Mouse (Mus musculus) heart, embryonic 12.5 days (tissue): Measurements from ENCODE around the gene Dock1. TPM values are rescaled to one million over a fixed set of nuclear protein-coding genes. Genes with fewer than 3 reads are reported as not detected.

ENCODE experiments used
- ATAC-seq: fragments of 200-750 bp; cut with Nextera tagmentation; 2 replicates; pipeline ENCODE4 v1.8.0; 2017; ENCODE audit warnings: moderate TSS enrichment, moderate library complexity; ENCODE audit not compliant: insufficient number of reproducible peaks, low FRiP score
- H3K27ac ChIP-seq: fragments of 300-500 bp; sonication (generic); 2 replicates; pipeline ENCODE4 v1.5.1; 2016; ENCODE audit warnings: mild to moderate bottlenecking, moderate library complexity; ENCODE audit not compliant: poor library complexity, severe bottlenecking
- H3K27me3 ChIP-seq: fragments of 300-500 bp; sonication (generic); replicated peaks from 2 replicates; pipeline ENCODE4 v1.6.1; 2016; ENCODE audit warnings: mild to moderate bottlenecking, moderate library complexity
- H3K36me3 ChIP-seq: fragments of 300-500 bp; sonication (generic); 2 replicates; pipeline ENCODE4 v1.6.1; 2016; ENCODE audit warnings: mild to moderate bottlenecking, moderate library complexity
- H3K4me1 ChIP-seq: fragments of 300-500 bp; sonication (generic); replicated peaks from 2 replicates; pipeline ENCODE4 v1.6.1; 2016; ENCODE audit warnings: mild to moderate bottlenecking
- H3K4me2 ChIP-seq: fragments of 300-500 bp; sonication (generic); 2 replicates; pipeline ENCODE4 v1.6.1; 2016; ENCODE audit warnings: mild to moderate bottlenecking, moderate library complexity
- H3K4me3 ChIP-seq: fragments of 300-500 bp; sonication (generic); 2 replicates; pipeline ENCODE4 v1.5.1; 2016; ENCODE audit warnings: mild to moderate bottlenecking
- H3K9ac ChIP-seq: fragments of 300-500 bp; sonication (generic); 2 replicates; pipeline ENCODE4 v1.6.1; 2016; ENCODE audit warnings: mild to moderate bottlenecking, moderate library complexity
- H3K9me3 ChIP-seq: fragments of 300-500 bp; sonication (generic); replicated peaks from 2 replicates; pipeline ENCODE4 v1.6.1; 2016; ENCODE audit warnings: mild to moderate bottlenecking, moderate library complexity
- WGBS: fragments of 180-500 bp; shearing (Covaris S2); methylation state at CpG from one replicate; pipeline ENCODE4 v1.1.7; 2016; 5-methylcytosine and 5-hydroxymethylcytosine counted together
- polyA plus RNA-seq: library from polyadenylated mRNA; unstranded; fragments of >200 nt; fragmentation: Nextera tagmentation; extraction: Ambion mirVana; gene quantifications from 2 replicates; pipeline ENCODE4 v1.2.1, GENCODE M21; 2016

Dock1 gene
- polyA plus RNA-seq, 1 experiment from 2014 or later: 31.9 TPM

- H3K4me1 ChIP-seq: no peaks in the 10 kb centered on the region
- H3K9me3 ChIP-seq: no peaks in the 10 kb centered on the region
- H3K4me2 ChIP-seq: no peak overlapping the region
- no peak overlapping the region for H3K4me3 ChIP-seq
- ATAC-seq: no peak
- peaks cover 88% of the 10 kb centered on the region for H3K36me3 ChIP-seq
- no peaks in the 10 kb centered on the region for H3K27me3 ChIP-seq
- H3K27ac ChIP-seq: no peak overlapping the region
- 88% methylated on average over 7 of the region's 7 CpGs for WGBS
- H3K9ac ChIP-seq: no peak overlapping the region
Measured at GRCm38 (mm10) chr7:134757605-134758004, 87.2 kb downstream of the Dock1 start.

- H3K4me1 ChIP-seq: no peaks in the 10 kb centered on the region
- H3K9me3 ChIP-seq: no peaks in the 10 kb centered on the region
- no peak for ATAC-seq
- no peak overlapping the region for H3K27ac ChIP-seq
- peaks cover 94% of the 10 kb centered on the region for H3K36me3 ChIP-seq
- 87% methylated on average over 4 of the region's 4 CpGs for WGBS
- H3K27me3 ChIP-seq: no peaks in the 10 kb centered on the region
- no peak overlapping the region for H3K9ac ChIP-seq
- no peak overlapping the region for H3K4me3 ChIP-seq
- H3K4me2 ChIP-seq: no peak overlapping the region
Measured at GRCm38 (mm10) chr7:134761799-134762198, 91.3 kb downstream of the Dock1 start.

GRCm38 (mm10) chr7:134765130-134765529, 94.7 kb downstream of the Dock1 start:
- WGBS: 77% methylated on average over 13 of the region's 13 CpGs
- Histone ChIP-seq H3K4me2 (no peak overlapping the region), H3K4me1 (no peaks in the 10 kb centered on the region), H3K9ac (no peak overlapping the region), H3K36me3 (peaks cover 86% of the 10 kb centered on the region), H3K27ac (no peak overlapping the region), H3K27me3 (no peaks in the 10 kb centered on the region), H3K4me3 (no peak overlapping the region), H3K9me3 (no peaks in the 10 kb centered on the region)
- no peak for ATAC-seq

GRCm38 (mm10) chr7:134771314-134771713, 100.9 kb downstream of the Dock1 start:
- no peak overlapping the region for H3K4me2 ChIP-seq
- H3K4me1 ChIP-seq: no peaks in the 10 kb centered on the region; the same call in 1 of the 2 replicates

DNA sequence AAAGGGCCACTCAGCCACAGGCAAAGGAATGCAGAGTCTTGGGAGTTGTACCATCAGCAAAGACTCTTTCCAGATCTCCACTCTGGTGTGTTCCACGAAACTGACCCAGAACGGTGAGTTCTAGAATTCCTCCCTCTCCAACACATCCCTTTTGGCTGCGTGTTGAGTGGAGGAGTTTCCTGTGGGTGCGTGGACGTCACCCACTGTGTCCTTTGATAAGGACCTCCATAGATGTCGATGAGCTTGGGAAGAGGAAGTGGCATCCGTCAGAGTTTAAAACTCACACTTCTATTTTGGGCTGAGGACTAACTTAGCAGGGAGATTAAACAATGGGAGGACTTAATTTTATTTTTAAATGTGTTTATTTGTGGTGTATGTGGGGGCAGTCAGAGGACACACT, 101.9 kb downstream of the Dock1 start:
- Histone ChIP-seq H3K27me3 (no peaks in the 10 kb centered on the region), H3K27ac (no peak overlapping the region), H3K4me1 (no peaks in the 10 kb centered on the region; the same call in 1 of the 2 replicates), H3K9me3 (no peaks in the 10 kb centered on the region), H3K4me2 (no peak overlapping the region), H3K9ac (no peak overlapping the region), H3K4me3 (no peak overlapping the region), H3K36me3 (peaks cover 61% of the 10 kb centered on the region)
- no peak for ATAC-seq
- WGBS: 47% methylated on average over 7 of the region's 7 CpGs

More at GRCm38 (mm10) chr7:134771314-134771713, 100.9 kb downstream of the Dock1 start:
- H3K9me3 ChIP-seq: no peaks in the 10 kb centered on the region
- no peaks in the 10 kb centered on the region for H3K27me3 ChIP-seq
- H3K4me3 ChIP-seq: no peak overlapping the region
- 88% methylated on average over 9 of the region's 9 CpGs for WGBS
- no peak overlapping the region for H3K27ac ChIP-seq
- peaks cover 69% of the 10 kb centered on the region for H3K36me3 ChIP-seq
- H3K9ac ChIP-seq: no peak overlapping the region
- no peak for ATAC-seq

- no peaks in the 10 kb centered on the region for H3K9me3 ChIP-seq
- H3K36me3 ChIP-seq: peaks cover 61% of the 10 kb centered on the region
- no peak for ATAC-seq
- H3K27me3 ChIP-seq: no peaks in the 10 kb centered on the region
- no peaks in the 10 kb centered on the region; the same call in 1 of the 2 replicates for H3K4me1 ChIP-seq
- no peak overlapping the region for H3K4me3 ChIP-seq
- WGBS: 78% methylated on average over 15 of the region's 15 CpGs
- no peak overlapping the region for H3K9ac ChIP-seq
- H3K27ac ChIP-seq: no peak overlapping the region
- no peak overlapping the region for H3K4me2 ChIP-seq
Measured at GRCm38 (mm10) chr7:134772867-134773590, 102.6 kb downstream of the Dock1 start.

DNA sequence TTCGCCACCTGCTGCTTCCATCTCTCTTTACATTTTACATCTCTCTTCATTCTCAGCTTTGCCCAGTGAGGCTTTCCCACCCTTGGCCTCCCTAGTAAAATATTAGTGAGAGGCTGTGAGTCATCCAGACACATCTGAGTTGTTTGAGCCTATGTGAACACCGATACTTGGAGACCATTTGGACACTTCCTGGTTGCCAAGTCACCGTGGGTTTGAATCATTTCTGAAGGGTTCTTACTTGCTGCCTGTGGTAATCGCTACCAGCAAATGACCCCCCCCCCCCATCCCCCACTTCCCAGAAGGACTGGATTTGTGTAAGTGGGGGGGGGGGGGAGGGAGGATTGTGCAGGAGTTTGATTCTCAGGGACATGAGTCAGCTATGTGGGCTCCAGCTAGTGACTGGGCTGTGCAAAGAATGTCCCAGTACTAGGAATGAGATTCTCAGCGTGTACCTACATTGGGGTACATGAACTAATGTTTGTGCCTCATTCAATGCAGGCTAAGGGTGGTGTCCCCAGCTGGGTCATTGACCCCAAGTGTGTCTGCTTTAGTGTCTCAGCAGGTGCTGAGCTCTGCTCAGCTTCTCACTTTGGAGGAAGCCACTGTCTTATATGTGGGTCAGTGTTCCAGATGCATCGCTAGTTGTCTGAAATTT, 103.4 kb downstream of the Dock1 start:
- Histone ChIP-seq H3K4me1 (no peaks in the 10 kb centered on the region; the same call in 1 of the 2 replicates), H3K27me3 (no peaks in the 10 kb centered on the region), H3K27ac (no peak overlapping the region), H3K36me3 (peaks cover 63% of the 10 kb centered on the region), H3K4me3 (no peak overlapping the region), H3K9ac (no peak overlapping the region), H3K9me3 (no peaks in the 10 kb centered on the region), H3K4me2 (no peak overlapping the region)
- 84% methylated on average over 6 of the region's 6 CpGs for WGBS
- no peak for ATAC-seq

DNA sequence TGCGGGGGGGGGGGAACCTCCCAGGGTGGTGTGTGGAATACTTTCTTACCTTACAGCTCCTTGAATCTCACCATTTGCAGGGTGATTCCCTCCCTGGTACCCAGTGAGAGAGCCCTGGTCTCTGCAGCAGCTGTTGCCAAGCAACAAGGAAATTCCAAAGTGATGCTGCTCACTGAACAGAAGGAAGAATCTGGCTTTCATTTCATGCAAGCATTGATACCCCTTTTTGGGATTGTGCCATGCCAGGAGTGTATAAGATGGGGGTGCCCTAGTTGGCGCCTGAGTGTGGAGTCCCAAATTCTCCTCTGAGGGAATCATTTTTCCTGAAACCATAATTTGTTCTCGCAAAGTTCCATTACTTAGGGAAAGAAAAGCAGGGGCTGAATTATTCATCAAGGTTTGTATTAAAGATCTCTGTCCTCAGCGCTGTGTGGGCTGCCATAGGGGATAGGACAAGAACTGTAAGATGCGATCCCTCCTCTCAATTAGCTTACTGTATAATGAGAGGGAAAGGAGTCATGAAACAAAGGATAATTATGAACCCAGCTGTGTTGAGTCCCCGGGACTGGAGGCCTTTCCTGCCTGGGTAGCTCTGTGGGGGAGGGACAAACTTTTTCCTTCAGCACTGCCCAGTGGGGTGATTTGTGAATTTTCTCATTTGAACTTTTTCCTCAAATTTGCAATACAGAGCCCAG, 104.2 kb downstream of the Dock1 start:
- H3K36me3 ChIP-seq: peaks cover 62% of the 10 kb centered on the region
- no peaks in the 10 kb centered on the region for H3K27me3 ChIP-seq
- H3K9ac ChIP-seq: no peak overlapping the region
- no peak for ATAC-seq
- H3K9me3 ChIP-seq: no peaks in the 10 kb centered on the region
- no peaks in the 10 kb centered on the region; the same call in 1 of the 2 replicates for H3K4me1 ChIP-seq
- no peak overlapping the region for H3K27ac ChIP-seq
- H3K4me2 ChIP-seq: no peak overlapping the region
- no peak overlapping the region for H3K4me3 ChIP-seq
- 84% methylated on average over 6 of the region's 6 CpGs for WGBS

DNA sequence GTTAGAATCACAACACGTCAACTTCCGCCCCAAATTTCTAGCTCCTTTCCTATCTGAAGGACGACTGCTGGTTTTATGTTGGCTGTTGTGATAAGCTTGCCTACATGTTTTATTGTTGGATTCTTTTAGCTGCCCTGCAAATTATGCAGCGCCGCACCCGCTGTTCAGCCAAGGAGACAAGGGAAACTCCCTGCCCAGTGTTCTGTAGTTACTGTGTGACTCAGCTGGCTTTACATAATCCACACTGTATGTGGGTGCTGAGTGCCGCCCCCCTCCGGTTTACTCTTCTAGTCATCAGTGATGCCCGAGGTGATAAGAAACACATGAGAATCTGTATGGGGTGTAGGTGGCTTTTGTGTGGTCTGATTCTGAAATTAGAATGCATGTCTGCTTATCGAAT, 105.2 kb downstream of the Dock1 start:
- H3K4me2 ChIP-seq: no peak overlapping the region
- no peak overlapping the region for H3K9ac ChIP-seq
- no peaks in the 10 kb centered on the region for H3K9me3 ChIP-seq
- H3K4me1 ChIP-seq: no peaks in the 10 kb centered on the region; the same call in 1 of the 2 replicates
- no peak for ATAC-seq
- WGBS: 88% methylated on average over 10 of the region's 10 CpGs
- H3K27ac ChIP-seq: no peak overlapping the region
- H3K4me3 ChIP-seq: no peak overlapping the region
- H3K27me3 ChIP-seq: no peaks in the 10 kb centered on the region
- H3K36me3 ChIP-seq: peaks cover 56% of the 10 kb centered on the region

DNA sequence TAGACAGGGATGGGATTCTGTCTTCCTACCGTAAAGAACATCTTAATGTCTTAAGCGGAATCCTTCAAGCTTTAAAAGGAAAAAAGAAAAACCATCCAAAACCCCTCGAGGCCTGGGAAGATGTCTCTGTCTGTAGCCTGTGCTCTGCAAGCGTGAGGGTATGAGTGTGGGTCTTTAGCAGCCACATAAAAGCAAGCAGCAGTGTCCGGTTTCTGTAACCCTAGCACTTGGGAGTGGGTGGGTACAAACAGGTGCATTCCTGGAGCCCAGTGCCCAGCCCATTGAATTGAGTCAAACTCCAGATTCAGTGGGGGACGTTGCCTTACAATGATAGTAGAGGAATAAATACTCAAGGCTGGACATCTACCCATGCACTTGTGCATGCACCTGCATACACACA, 105.9 kb downstream of the Dock1 start:
- no peaks in the 10 kb centered on the region; the same call in 1 of the 2 replicates for H3K4me1 ChIP-seq
- 89% methylated on average over 6 of the region's 6 CpGs for WGBS
- no peak for ATAC-seq
- H3K4me3 ChIP-seq: no peak overlapping the region
- H3K36me3 ChIP-seq: peaks cover 50% of the 10 kb centered on the region
- no peaks in the 10 kb centered on the region for H3K27me3 ChIP-seq
- H3K4me2 ChIP-seq: no peak overlapping the region
- H3K27ac ChIP-seq: no peak overlapping the region
- no peaks in the 10 kb centered on the region for H3K9me3 ChIP-seq
- no peak overlapping the region for H3K9ac ChIP-seq

DNA sequence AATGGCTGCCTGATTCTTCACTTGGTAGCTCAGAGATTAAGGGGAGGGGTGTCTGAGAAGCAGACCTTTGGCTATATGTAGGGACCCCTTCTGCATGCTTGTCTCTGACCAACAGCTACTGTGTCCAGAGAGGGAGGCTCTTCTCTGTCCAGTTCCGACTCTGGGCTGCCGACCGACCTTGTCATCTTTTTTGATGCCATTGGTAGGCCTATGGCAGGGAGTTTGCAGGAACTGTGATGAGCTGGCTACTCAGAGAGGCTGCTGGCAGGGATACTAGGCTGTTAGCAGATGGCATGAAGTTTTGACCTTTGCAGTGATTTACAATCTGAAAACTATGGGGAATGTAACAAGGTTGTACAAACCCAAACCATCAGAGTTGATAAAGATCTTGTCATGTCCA, 109.3 kb downstream of the Dock1 start:
- Histone ChIP-seq H3K27me3 (no peaks in the 10 kb centered on the region), H3K4me3 (no peak overlapping the region), H3K9ac (no peak overlapping the region), H3K9me3 (no peaks in the 10 kb centered on the region), H3K36me3 (peaks cover 46% of the 10 kb centered on the region), H3K4me2 (no peak overlapping the region), H3K4me1 (no peaks in the 10 kb centered on the region), H3K27ac (no peak overlapping the region)
- 87% methylated on average over 3 of the region's 3 CpGs for WGBS
- ATAC-seq: no peak
